Mouse (Mus musculus): ENCODE results near the gene Tubb2b. TPM values are rescaled to one million over a fixed set of nuclear protein-coding genes. Genes with fewer than 3 reads are reported as not detected.

The Tubb2b gene
- polyA plus RNA-seq, 1 experiment from 2014 or later = 321 TPM

DNA sequence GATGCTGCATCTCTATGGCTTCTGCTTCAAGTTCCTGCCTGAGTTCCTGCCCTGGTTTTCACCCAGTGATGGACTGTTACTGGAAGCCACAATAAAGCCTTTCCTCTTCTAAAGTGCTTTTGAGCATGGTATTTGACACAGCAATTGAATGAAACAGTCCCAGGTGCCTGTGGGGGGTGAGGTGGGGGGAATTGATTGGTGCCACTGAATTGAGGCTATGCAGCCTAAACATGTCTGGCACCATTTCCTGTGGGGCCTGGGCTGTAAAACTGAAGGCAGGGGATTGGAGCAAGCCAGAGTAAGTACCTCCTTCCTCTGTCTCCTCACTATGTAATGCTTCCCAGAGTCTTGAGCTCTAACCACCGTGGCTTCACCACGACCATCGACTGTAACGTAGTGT, 15.6 kb downstream of the Tubb2b start:
- Histone ChIP-seq H3K27ac (ENCODE audit: low read depth, low read length) (no peak overlapping the region), H3K9ac (ENCODE audit: low read length) (no peak overlapping the region), H3K27me3 (ENCODE audit: control insufficient read depth, insufficient read depth, low read length) (no peaks in the 10 kb centered on the region), H3K4me3 (ENCODE audit: low read depth, low read length) (no peak overlapping the region), H3K9me3 (ENCODE audit: control insufficient read depth, low read length) (no peaks in the 10 kb centered on the region), H3K36me3 (ENCODE audit: control insufficient read depth, insufficient read depth, low read length) (no peaks in the 10 kb centered on the region), H3K4me1 (ENCODE audit: control insufficient read depth, insufficient read depth, low read length) (peaks cover 4% of the 10 kb centered on the region), H3K4me2 (no peak overlapping the region)
- DNase-seq (ENCODE audit: low spot score, missing footprints) (no peak), ATAC-seq (ENCODE audit: low FRiP score) (no peak)
- WGBS = 93% methylated on average over 4 of the region's 4 CpGs

DNA sequence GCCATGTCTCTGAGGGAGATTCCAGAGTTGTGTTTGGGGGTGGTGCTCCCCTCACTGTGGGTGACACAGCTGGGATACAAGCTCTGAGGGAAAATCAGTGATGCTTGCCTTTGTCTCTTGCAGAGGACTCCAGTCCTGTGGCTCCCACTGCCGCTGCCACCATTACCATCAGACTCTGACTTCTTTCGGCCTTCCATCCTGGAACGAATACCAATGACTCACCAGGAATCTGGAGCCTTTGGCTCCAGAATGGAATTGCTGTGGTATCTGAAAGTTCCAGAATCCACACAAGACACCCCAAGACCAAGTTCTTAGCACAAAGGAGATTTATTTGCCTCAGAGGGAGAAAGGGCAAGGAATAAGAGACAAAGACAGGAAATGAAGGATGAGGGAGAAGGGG, 17.2 kb downstream of the Tubb2b start:
- Histone ChIP-seq H3K9ac (ENCODE audit: low read length) (no peak overlapping the region), H3K4me1 (ENCODE audit: control insufficient read depth, insufficient read depth, low read length) (peaks cover 7% of the 10 kb centered on the region), H3K36me3 (ENCODE audit: control insufficient read depth, insufficient read depth, low read length) (no peaks in the 10 kb centered on the region), H3K27me3 (ENCODE audit: control insufficient read depth, insufficient read depth, low read length) (no peaks in the 10 kb centered on the region), H3K9me3 (ENCODE audit: control insufficient read depth, low read length) (no peaks in the 10 kb centered on the region), H3K4me2 (no peak overlapping the region), H3K27ac (ENCODE audit: low read depth, low read length) (no peak overlapping the region), H3K4me3 (ENCODE audit: low read depth, low read length) (no peak overlapping the region)
- ATAC-seq (ENCODE audit: low FRiP score) (no peak), DNase-seq (ENCODE audit: low spot score, missing footprints) (no peak)
- WGBS = 86% methylated on average over 3 of the region's 3 CpGs

- H3K36me3 ChIP-seq (ENCODE audit: control insufficient read depth, insufficient read depth, low read length) = no peaks in the 10 kb centered on the region
- H3K4me2 ChIP-seq = no peak overlapping the region
- no peak overlapping the region for H3K4me3 ChIP-seq (ENCODE audit: low read depth, low read length)
- H3K9ac ChIP-seq (ENCODE audit: low read length) = no peak overlapping the region
- H3K9me3 ChIP-seq (ENCODE audit: control insufficient read depth, low read length) = no peaks in the 10 kb centered on the region
- 86% methylated on average over 5 of the region's 5 CpGs for WGBS
- H3K4me1 ChIP-seq (ENCODE audit: control insufficient read depth, insufficient read depth, low read length) = peaks cover 7% of the 10 kb centered on the region
- DNase-seq (ENCODE audit: low spot score, missing footprints) = no peak
- H3K27me3 ChIP-seq (ENCODE audit: control insufficient read depth, insufficient read depth, low read length) = no peaks in the 10 kb centered on the region
- no peak for ATAC-seq (ENCODE audit: low FRiP score)
- H3K27ac ChIP-seq (ENCODE audit: low read depth, low read length) = no peak overlapping the region
Measured at GRCm38 (mm10) chr13:34112369-34113081, 17.7 kb downstream of the Tubb2b start.

DNA sequence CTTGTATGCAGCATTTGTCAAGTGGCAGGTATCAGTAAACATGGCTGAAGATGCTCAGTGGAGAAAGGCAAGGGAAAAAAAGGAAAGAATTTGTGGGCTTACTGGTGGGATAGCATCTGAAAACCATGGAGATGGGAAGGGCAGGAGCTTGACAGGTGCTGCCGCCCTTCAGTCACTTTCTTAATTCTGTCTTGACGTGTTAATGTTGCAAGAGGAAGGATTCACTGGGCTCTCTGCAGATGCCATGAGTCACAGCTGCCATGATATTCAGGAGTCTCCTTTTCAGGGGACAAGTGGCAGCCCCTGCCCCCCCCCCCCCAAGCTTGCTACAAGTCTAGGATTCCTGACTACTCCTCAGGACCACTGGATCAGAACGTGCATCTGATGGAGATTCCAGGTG, 18.4 kb downstream of the Tubb2b start:
- no peak for DNase-seq (ENCODE audit: low spot score, missing footprints)
- no peak overlapping the region for H3K4me2 ChIP-seq
- no peaks in the 10 kb centered on the region for H3K9me3 ChIP-seq (ENCODE audit: control insufficient read depth, low read length)
- H3K4me3 ChIP-seq (ENCODE audit: low read depth, low read length) = no peak overlapping the region
- ATAC-seq (ENCODE audit: low FRiP score) = no peak
- no peaks in the 10 kb centered on the region for H3K36me3 ChIP-seq (ENCODE audit: control insufficient read depth, insufficient read depth, low read length)
- H3K4me1 ChIP-seq (ENCODE audit: control insufficient read depth, insufficient read depth, low read length) = peaks cover 7% of the 10 kb centered on the region
- no peaks in the 10 kb centered on the region for H3K27me3 ChIP-seq (ENCODE audit: control insufficient read depth, insufficient read depth, low read length)
- H3K9ac ChIP-seq (ENCODE audit: low read length) = no peak overlapping the region
- H3K27ac ChIP-seq (ENCODE audit: low read depth, low read length) = no peak overlapping the region
- WGBS = 88% methylated on average over 3 of the region's 3 CpGs

DNA sequence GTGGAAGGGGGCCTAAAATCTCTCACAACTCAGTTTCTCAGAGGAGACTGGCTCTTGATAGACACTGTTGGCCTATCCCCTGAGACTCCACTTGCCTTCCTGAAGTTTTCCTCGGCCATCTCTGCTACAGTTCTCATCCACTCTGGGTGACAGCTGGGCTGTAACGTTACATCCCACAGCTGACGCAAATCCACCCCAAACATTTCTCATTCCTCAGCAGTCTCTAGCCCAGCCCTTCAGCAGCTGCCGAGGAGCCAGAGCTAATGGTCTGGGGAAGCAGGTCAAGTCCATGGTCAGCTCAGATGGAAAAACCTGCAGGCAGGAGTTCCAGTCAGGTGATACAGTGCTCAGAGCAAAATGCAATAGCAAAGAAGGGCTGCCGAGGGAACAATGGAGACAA, 19.2 kb downstream of the Tubb2b start:
- H3K4me2 ChIP-seq = no peak overlapping the region
- DNase-seq (ENCODE audit: low spot score, missing footprints) (no peak), ATAC-seq (ENCODE audit: low FRiP score) (no peak)
- no peak overlapping the region for H3K27ac ChIP-seq (ENCODE audit: low read depth, low read length)
- no peaks in the 10 kb centered on the region for H3K9me3 ChIP-seq (ENCODE audit: control insufficient read depth, low read length)
- 74% methylated on average over 5 of the region's 5 CpGs for WGBS
- H3K4me3 ChIP-seq (ENCODE audit: low read depth, low read length) = no peak overlapping the region
- no peaks in the 10 kb centered on the region for H3K36me3 ChIP-seq (ENCODE audit: control insufficient read depth, insufficient read depth, low read length)
- H3K4me1 ChIP-seq (ENCODE audit: control insufficient read depth, insufficient read depth, low read length) = peaks cover 7% of the 10 kb centered on the region
- H3K9ac ChIP-seq (ENCODE audit: low read length) = no peak overlapping the region
- H3K27me3 ChIP-seq (ENCODE audit: control insufficient read depth, insufficient read depth, low read length) = no peaks in the 10 kb centered on the region

GRCm38 (mm10) chr13:34109677-34110058, 20.6 kb downstream of the Tubb2b start:
- Histone ChIP-seq H3K4me2 (no peak overlapping the region), H3K27ac (ENCODE audit: low read depth, low read length) (no peak overlapping the region), H3K4me1 (ENCODE audit: control insufficient read depth, insufficient read depth, low read length) (peaks cover 7% of the 10 kb centered on the region), H3K36me3 (ENCODE audit: control insufficient read depth, insufficient read depth, low read length) (no peaks in the 10 kb centered on the region), H3K9me3 (ENCODE audit: control insufficient read depth, low read length) (no peaks in the 10 kb centered on the region), H3K9ac (ENCODE audit: low read length) (no peak overlapping the region), H3K27me3 (ENCODE audit: control insufficient read depth, insufficient read depth, low read length) (no peaks in the 10 kb centered on the region), H3K4me3 (ENCODE audit: low read depth, low read length) (no peak overlapping the region)
- no peak for DNase-seq (ENCODE audit: low spot score, missing footprints)
- 0 out of 2 replicates have a peak, but pooled peaks have one; percentile 35 for ATAC-seq (ENCODE audit: low FRiP score)
- 16% methylated on average over 4 of the region's 4 CpGs for WGBS

DNA sequence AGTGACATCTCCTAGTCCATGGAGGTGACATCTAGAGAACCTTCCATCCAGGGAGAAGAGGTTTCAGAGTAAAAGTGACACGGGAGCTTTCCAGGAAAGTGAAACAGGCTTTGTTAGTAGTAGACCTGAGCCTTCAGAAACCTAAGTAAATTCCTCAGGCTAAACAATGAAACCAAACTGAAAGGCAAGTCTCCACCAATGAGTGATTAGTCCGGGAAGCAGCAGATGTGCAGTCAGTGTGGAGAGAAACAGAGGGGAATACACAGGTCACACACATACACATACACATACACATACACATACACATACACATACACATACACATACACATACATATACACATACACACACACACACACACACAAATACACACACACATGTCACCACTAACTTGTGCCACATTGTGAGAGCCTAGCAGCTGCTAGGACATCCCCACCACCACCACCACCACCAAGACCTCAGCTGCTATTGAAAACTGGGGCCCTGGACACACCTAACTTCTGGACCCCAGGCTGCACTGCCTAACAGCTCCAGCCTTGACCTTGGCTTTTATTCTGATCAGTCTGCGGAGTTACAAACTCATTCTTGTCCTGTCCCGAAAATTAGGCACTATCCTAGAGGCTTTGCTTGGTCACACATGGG, 21.1 kb downstream of the Tubb2b start:
- Histone ChIP-seq H3K27ac (ENCODE audit: low read depth, low read length) (no peak overlapping the region), H3K9me3 (ENCODE audit: control insufficient read depth, low read length) (no peaks in the 10 kb centered on the region), H3K27me3 (ENCODE audit: control insufficient read depth, insufficient read depth, low read length) (no peaks in the 10 kb centered on the region), H3K4me1 (ENCODE audit: control insufficient read depth, insufficient read depth, low read length) (peaks cover 7% of the 10 kb centered on the region), H3K36me3 (ENCODE audit: control insufficient read depth, insufficient read depth, low read length) (no peaks in the 10 kb centered on the region), H3K4me3 (ENCODE audit: low read depth, low read length) (no peak overlapping the region), H3K9ac (ENCODE audit: low read length) (no peak overlapping the region), H3K4me2 (no peak overlapping the region)
- 62% methylated on average over 4 of the region's 4 CpGs for WGBS
- DNase-seq (ENCODE audit: low spot score, missing footprints) (no peak), ATAC-seq (ENCODE audit: low FRiP score) (no peak)

DNA sequence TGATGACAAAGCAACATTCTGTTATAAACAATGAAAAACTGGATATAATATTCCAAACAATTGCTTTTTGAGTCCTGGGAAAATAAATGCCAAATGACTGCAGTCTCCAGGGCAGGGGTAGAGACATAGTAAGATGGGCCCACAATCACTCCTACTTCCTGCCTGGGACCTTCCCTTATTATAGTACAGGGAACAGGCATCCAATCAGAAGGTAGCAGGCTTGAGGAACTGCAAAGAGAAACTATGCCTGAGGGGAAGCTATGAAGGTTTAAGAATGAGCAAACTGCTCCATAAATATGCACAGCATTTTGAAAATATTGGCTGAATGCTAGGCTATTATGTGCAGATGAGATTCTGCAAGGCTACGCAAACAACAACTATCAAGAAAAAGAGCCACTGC, 23.3 kb downstream of the Tubb2b start:
- WGBS = 95% methylated on average over 1 of the region's 1 CpGs
- no peak for ATAC-seq (ENCODE audit: low FRiP score)
- H3K9ac ChIP-seq (ENCODE audit: low read length) = no peak overlapping the region

GRCm38 (mm10) chr13:34106256-34106655, 24.0 kb downstream of the Tubb2b start:
- H3K4me3 ChIP-seq (ENCODE audit: low read depth, low read length) = no peak overlapping the region
- no peak overlapping the region for H3K4me2 ChIP-seq
- no peaks in the 10 kb centered on the region for H3K27me3 ChIP-seq (ENCODE audit: control insufficient read depth, insufficient read depth, low read length)
- H3K4me1 ChIP-seq (ENCODE audit: control insufficient read depth, insufficient read depth, low read length) = peaks cover 7% of the 10 kb centered on the region
- DNase-seq (ENCODE audit: low spot score, missing footprints) (no peak), ATAC-seq (ENCODE audit: low FRiP score) (no peak)
- H3K9ac ChIP-seq (ENCODE audit: low read length) = no peak overlapping the region
- no peaks in the 10 kb centered on the region for H3K36me3 ChIP-seq (ENCODE audit: control insufficient read depth, insufficient read depth, low read length)
- WGBS = 80% methylated on average over 2 of the region's 2 CpGs
- no peak overlapping the region for H3K27ac ChIP-seq (ENCODE audit: low read depth, low read length)
- H3K9me3 ChIP-seq (ENCODE audit: control insufficient read depth, low read length) = no peaks in the 10 kb centered on the region

More for the DNA sequence above, 23.3 kb downstream of the Tubb2b start:
- Histone ChIP-seq H3K27ac (ENCODE audit: low read depth, low read length) (no peak overlapping the region), H3K36me3 (ENCODE audit: control insufficient read depth, insufficient read depth, low read length) (no peaks in the 10 kb centered on the region), H3K9me3 (ENCODE audit: control insufficient read depth, low read length) (no peaks in the 10 kb centered on the region), H3K27me3 (ENCODE audit: control insufficient read depth, insufficient read depth, low read length) (no peaks in the 10 kb centered on the region), H3K4me3 (ENCODE audit: low read depth, low read length) (no peak overlapping the region), H3K4me1 (ENCODE audit: control insufficient read depth, insufficient read depth, low read length) (peaks cover 7% of the 10 kb centered on the region), H3K4me2 (no peak overlapping the region)
- no peak for DNase-seq (ENCODE audit: low spot score, missing footprints)
